Mouse (Mus musculus) intestine, embryonic 14.5 days (tissue): ENCODE results near the gene Fbxl17. TPM values are rescaled to one million over a fixed set of nuclear protein-coding genes. Genes with fewer than 3 reads are reported as not detected.

Source experiments
- ATAC-seq: fragments of 200-750 bp; cut with Nextera tagmentation; replicated peaks from 2 replicates; pipeline ENCODE4 v1.8.0; 2017; ENCODE audit warnings: low read depth, moderate number of reproducible peaks, moderate TSS enrichment, moderate library complexity; ENCODE audit not compliant: low FRiP score, low TSS enrichment
- DNase-seq: peaks from one replicate; pipeline ENCODE4 v3.0.0-alpha.2; 2018; ENCODE audit warnings: low spot score
- H3K27ac ChIP-seq: fragments of 300-500 bp; sonication (generic); 2 replicates; pipeline ENCODE4 v1.5.1; 2014; ENCODE audit warnings: low read depth, mild to moderate bottlenecking, control low read depth
- H3K27me3 ChIP-seq: fragments of 300-500 bp; sonication (generic); replicated peaks from 2 replicates; pipeline ENCODE4 v1.6.1; 2014; ENCODE audit warnings: low read length, control low read depth; ENCODE audit not compliant: control insufficient read depth, insufficient read depth
- H3K36me3 ChIP-seq: fragments of 300-500 bp; sonication (generic); 2 replicates; pipeline ENCODE4 v1.6.1; 2014; ENCODE audit warnings: low read length, control low read depth; ENCODE audit not compliant: control insufficient read depth, insufficient read depth
- H3K4me1 ChIP-seq: fragments of 300-500 bp; sonication (generic); replicated peaks from 2 replicates; pipeline ENCODE4 v1.6.1; 2014; ENCODE audit warnings: low read length, control low read depth, mixed read lengths; ENCODE audit not compliant: control insufficient read depth, insufficient read depth
- H3K4me2 ChIP-seq: fragments of 300-500 bp; sonication (generic); 2 replicates; pipeline ENCODE4 v1.6.1; 2014; ENCODE audit warnings: low read length
- H3K4me3 ChIP-seq: fragments of 300-500 bp; sonication (generic); 2 replicates; pipeline ENCODE4 v1.5.1; 2014; ENCODE audit warnings: low read depth, low read length, control low read depth, mixed read lengths
- H3K9ac ChIP-seq: fragments of 300-500 bp; sonication (generic); 2 replicates; pipeline ENCODE4 v1.6.1; 2014; ENCODE audit warnings: mild to moderate bottlenecking, low read length
- H3K9me3 ChIP-seq: fragments of 300-500 bp; sonication (generic); 2 replicates; pipeline ENCODE4 v1.6.1; 2016; ENCODE audit warnings: low read length, control low read depth; ENCODE audit not compliant: control insufficient read depth
- WGBS: fragments of 180-500 bp; shearing (Covaris S2); extraction: QIAGEN DNeasy Blood & Tissue Kit; methylation state at CpG from one replicate; pipeline ENCODE4 v1.1.7; 2014; 5-methylcytosine and 5-hydroxymethylcytosine counted together
- polyA plus RNA-seq: library from polyadenylated mRNA; unstranded; fragments of >200 nt; fragmentation: Nextera tagmentation; extraction: Ambion mirVana; gene quantifications from 2 replicates; pipeline ENCODE4 v1.2.1, GENCODE M21; 2014

The Fbxl17 gene
- polyA plus RNA-seq, 1 experiment from 2014 or later = 7.5 TPM

- 87% methylated on average over 4 of the region's 4 CpGs for WGBS
Measured at GRCm38 (mm10) chr17:63107515-63107914, 392.3 kb downstream of the Fbxl17 start.

GRCm38 (mm10) chr17:63095553-63095952 lies 404.3 kb downstream of the Fbxl17 start:
- ATAC-seq = no peak

More at GRCm38 (mm10) chr17:63107515-63107914, 392.3 kb downstream of the Fbxl17 start:
- Histone ChIP-seq H3K36me3 (no peaks in the 10 kb centered on the region), H3K27me3 (no peaks in the 10 kb centered on the region), H3K4me3 (no peak overlapping the region), H3K9ac (no peak overlapping the region), H3K4me1 (no peaks in the 10 kb centered on the region), H3K27ac (no peak overlapping the region), H3K4me2 (no peak overlapping the region), H3K9me3 (no peaks in the 10 kb centered on the region)
- ATAC-seq (no peak), DNase-seq (no peak)

GRCm38 (mm10) chr17:63095017-63095416 lies 404.8 kb downstream of the Fbxl17 start:
- Histone ChIP-seq H3K4me1 (no peaks in the 10 kb centered on the region), H3K4me3 (no peak overlapping the region), H3K9ac (no peak overlapping the region), H3K4me2 (no peak overlapping the region), H3K9me3 (no peaks in the 10 kb centered on the region; the same call in 1 of the 2 replicates), H3K27me3 (no peaks in the 10 kb centered on the region), H3K36me3 (no peaks in the 10 kb centered on the region), H3K27ac (no peak overlapping the region)
- ATAC-seq (no peak), DNase-seq (no peak)
- 72% methylated on average over 4 of the region's 4 CpGs for WGBS

More at GRCm38 (mm10) chr17:63095553-63095952, 404.3 kb downstream of the Fbxl17 start:
- Histone ChIP-seq H3K4me3 (no peak overlapping the region), H3K4me2 (no peak overlapping the region), H3K36me3 (no peaks in the 10 kb centered on the region), H3K27me3 (no peaks in the 10 kb centered on the region), H3K27ac (no peak overlapping the region), H3K9ac (no peak overlapping the region), H3K9me3 (no peaks in the 10 kb centered on the region; the same call in 1 of the 2 replicates), H3K4me1 (no peaks in the 10 kb centered on the region)
- DNase-seq = peak; percentile 12
- WGBS = 53% methylated on average over 2 of the region's 2 CpGs

GRCm38 (mm10) chr17:63093184-63093583 lies 406.6 kb downstream of the Fbxl17 start:
- H3K27ac ChIP-seq = no peak overlapping the region
- peaks cover 3% of the 10 kb centered on the region; the same call in 1 of the 2 replicates for H3K9me3 ChIP-seq
- H3K4me3 ChIP-seq = no peak overlapping the region
- ATAC-seq = no peak
- H3K4me2 ChIP-seq = no peak overlapping the region
- 77% methylated on average over 4 of the region's 4 CpGs for WGBS
- no peak overlapping the region for H3K9ac ChIP-seq
- peak; percentile 41 for DNase-seq
- no peaks in the 10 kb centered on the region for H3K4me1 ChIP-seq
- H3K36me3 ChIP-seq = no peaks in the 10 kb centered on the region
- H3K27me3 ChIP-seq = no peaks in the 10 kb centered on the region

GRCm38 (mm10) chr17:63092774-63093173 lies 407.0 kb downstream of the Fbxl17 start:
- Histone ChIP-seq H3K4me1 (no peaks in the 10 kb centered on the region), H3K9ac (no peak overlapping the region), H3K4me2 (no peak overlapping the region), H3K4me3 (no peak overlapping the region), H3K27ac (no peak overlapping the region), H3K9me3 (peaks cover 3% of the 10 kb centered on the region; the same call in 1 of the 2 replicates), H3K27me3 (no peaks in the 10 kb centered on the region), H3K36me3 (no peaks in the 10 kb centered on the region)
- WGBS = 75% methylated on average over 6 of the region's 6 CpGs
- DNase-seq (no peak), ATAC-seq (no peak)

- DNase-seq (no peak), ATAC-seq (no peak)
- Histone ChIP-seq H3K27ac (no peak overlapping the region), H3K4me3 (no peak overlapping the region), H3K4me1 (no peaks in the 10 kb centered on the region), H3K27me3 (no peaks in the 10 kb centered on the region), H3K36me3 (no peaks in the 10 kb centered on the region), H3K4me2 (no peak overlapping the region), H3K9me3 (0 out of 2 replicates have a peak, but pooled peaks cover 3% of the 10 kb centered on the region), H3K9ac (no peak overlapping the region)
- WGBS = 73% methylated on average over 3 of the region's 3 CpGs
Measured at GRCm38 (mm10) chr17:63090112-63090511, 409.7 kb downstream of the Fbxl17 start.

- 83% methylated on average over 10 of the region's 10 CpGs for WGBS
- Histone ChIP-seq H3K9me3 (0 out of 2 replicates have a peak, but pooled peaks cover 3% of the 10 kb centered on the region), H3K9ac (no peak overlapping the region), H3K4me1 (no peaks in the 10 kb centered on the region), H3K27ac (no peak overlapping the region), H3K4me2 (no peak overlapping the region), H3K4me3 (no peak overlapping the region), H3K27me3 (no peaks in the 10 kb centered on the region), H3K36me3 (no peaks in the 10 kb centered on the region)
- DNase-seq (no peak), ATAC-seq (no peak)
Measured at GRCm38 (mm10) chr17:63087265-63087664, 412.6 kb downstream of the Fbxl17 start.

- H3K9me3 ChIP-seq = 0 out of 2 replicates have a peak, but pooled peaks cover 3% of the 10 kb centered on the region
- WGBS = 71% methylated on average over 3 of the region's 3 CpGs
- ATAC-seq = no peak
- no peaks in the 10 kb centered on the region for H3K36me3 ChIP-seq
- no peaks in the 10 kb centered on the region for H3K27me3 ChIP-seq
- no peak overlapping the region for H3K9ac ChIP-seq
- DNase-seq = no peak
- no peak overlapping the region for H3K4me3 ChIP-seq
- H3K4me1 ChIP-seq = no peaks in the 10 kb centered on the region
- no peak overlapping the region for H3K4me2 ChIP-seq
- no peak overlapping the region for H3K27ac ChIP-seq
Measured at GRCm38 (mm10) chr17:63086526-63086925, 413.3 kb downstream of the Fbxl17 start.

- WGBS = 95% methylated on average over 6 of the region's 6 CpGs
- Histone ChIP-seq H3K27me3 (no peaks in the 10 kb centered on the region), H3K9me3 (0 out of 2 replicates have a peak, but pooled peaks cover 3% of the 10 kb centered on the region), H3K9ac (no peak overlapping the region), H3K36me3 (no peaks in the 10 kb centered on the region), H3K4me1 (no peaks in the 10 kb centered on the region), H3K4me2 (no peak overlapping the region), H3K4me3 (no peak overlapping the region), H3K27ac (no peak overlapping the region)
- ATAC-seq = no peak
- no peak for DNase-seq
Measured at GRCm38 (mm10) chr17:63085227-63085626, 414.6 kb downstream of the Fbxl17 start.
